Mouse (Mus musculus): ENCODE data around the gene Map1lc3b.
"Not testable (repeated sequence)": the region's sequence is repeated elsewhere in the genome, so short reads cannot be mapped to it uniquely, and the experiment has no call there.

The Map1lc3b gene

DNA sequence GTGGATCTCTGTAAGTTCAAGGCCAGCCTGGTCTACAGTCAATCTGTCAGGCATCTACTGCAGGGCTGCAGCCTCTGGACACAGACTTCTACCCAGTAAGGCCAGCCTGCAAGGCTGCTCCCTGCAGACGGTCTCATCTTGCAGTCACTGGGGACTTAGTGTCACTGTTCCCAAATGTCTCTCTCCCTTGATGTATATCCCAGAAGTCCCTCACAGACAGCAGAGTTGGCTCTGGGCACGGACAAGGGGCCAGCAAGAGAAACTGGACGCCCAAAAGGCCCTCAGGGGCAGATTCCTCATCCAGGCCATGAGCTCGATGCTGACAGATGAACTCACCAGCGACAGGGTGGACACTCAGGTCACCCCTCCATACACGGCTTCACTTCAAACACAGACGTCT is 18.0 kb upstream of the Map1lc3b start:
- no peak for DNase-seq (ENCODE audit: low read depth, low spot score)

GRCm38 (mm10) chr8:121573275-121573674 is 16.9 kb upstream of the Map1lc3b start:
- no peak for DNase-seq (ENCODE audit: low read depth, low spot score)

DNA sequence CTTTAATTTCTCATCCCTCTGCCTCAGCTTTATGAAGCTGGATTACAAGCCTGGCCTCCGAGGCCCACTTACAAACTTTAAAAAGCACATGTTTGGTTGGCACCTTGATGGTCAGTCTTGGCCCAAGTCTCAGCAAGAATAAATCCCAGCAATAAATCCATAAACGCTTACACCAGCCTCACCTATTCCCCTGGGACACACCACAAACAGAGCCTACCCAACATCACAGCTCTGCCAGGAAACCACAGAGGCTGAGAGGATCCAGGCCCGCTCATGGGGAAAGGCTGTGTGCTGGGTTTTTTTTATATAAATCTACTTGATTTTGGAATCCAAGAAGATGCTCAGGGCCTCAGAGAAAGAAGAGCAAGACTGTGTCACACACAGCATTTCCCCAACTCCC is 14.5 kb upstream of the Map1lc3b start:
- DNase-seq (ENCODE audit: low read depth, low spot score) = no peak

GRCm38 (mm10) chr8:121577751-121578675 is 12.1 kb upstream of the Map1lc3b start:
- DNase-seq (ENCODE audit: low read depth, low spot score) = no peak

- peak; percentile 85 for DNase-seq (ENCODE audit: low read depth, low spot score)
Observed at GRCm38 (mm10) chr8:121578676-121579451, 11.3 kb upstream of the Map1lc3b start, which contains the start of gene Fbxo31. Gene Fbxo31 (minus strand): TSS chr8:121578806.

GRCm38 (mm10) chr8:121580465-121580864 is 9.7 kb upstream of the Map1lc3b start:
- DNase-seq (ENCODE audit: low read depth, low spot score) = no peak

GRCm38 (mm10) chr8:121583653-121584052 is 6.5 kb upstream of the Map1lc3b start:
- DNase-seq (ENCODE audit: low read depth, low spot score) = no peak

- no peak for DNase-seq (ENCODE audit: low read depth, low spot score)
Observed at GRCm38 (mm10) chr8:121584730-121585129, 5.4 kb upstream of the Map1lc3b start.

- peak; percentile 98 for DNase-seq (ENCODE audit: low read depth, low spot score)
Observed at GRCm38 (mm10) chr8:121585159-121585825, 4.9 kb upstream of the Map1lc3b start.

GRCm38 (mm10) chr8:121588750-121589149 is 1.4 kb upstream of the Map1lc3b start:
- DNase-seq (ENCODE audit: low read depth, low spot score) = peak; percentile 81

DNA sequence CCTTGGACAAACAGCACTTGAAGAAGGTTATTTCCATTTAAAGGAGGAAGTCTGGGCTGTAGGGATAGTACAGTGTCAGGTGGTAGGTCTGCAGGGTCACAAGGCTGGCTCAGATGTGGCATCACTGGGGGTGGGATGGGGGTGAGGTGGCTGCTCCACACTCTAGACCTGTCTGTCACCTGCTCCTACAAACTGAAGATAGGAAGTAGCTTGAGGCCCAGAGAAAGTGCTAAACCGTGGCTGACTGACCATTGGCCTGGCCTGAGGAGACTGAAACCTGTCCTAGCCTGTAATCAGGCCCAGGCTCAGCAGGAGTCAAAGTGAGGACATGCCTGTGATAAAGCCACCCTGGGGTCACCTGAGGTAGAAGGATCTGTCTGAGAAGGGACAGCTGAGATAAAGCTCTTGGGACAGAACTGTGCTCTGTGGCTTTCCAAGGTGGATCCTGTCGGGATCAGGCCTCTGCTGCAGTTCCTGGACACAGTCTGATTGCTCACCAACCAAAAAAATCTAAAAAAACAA is 895 bp upstream of the Map1lc3b start:
- DNase-seq (ENCODE audit: low read depth, low spot score) = peak; percentile 44

DNA sequence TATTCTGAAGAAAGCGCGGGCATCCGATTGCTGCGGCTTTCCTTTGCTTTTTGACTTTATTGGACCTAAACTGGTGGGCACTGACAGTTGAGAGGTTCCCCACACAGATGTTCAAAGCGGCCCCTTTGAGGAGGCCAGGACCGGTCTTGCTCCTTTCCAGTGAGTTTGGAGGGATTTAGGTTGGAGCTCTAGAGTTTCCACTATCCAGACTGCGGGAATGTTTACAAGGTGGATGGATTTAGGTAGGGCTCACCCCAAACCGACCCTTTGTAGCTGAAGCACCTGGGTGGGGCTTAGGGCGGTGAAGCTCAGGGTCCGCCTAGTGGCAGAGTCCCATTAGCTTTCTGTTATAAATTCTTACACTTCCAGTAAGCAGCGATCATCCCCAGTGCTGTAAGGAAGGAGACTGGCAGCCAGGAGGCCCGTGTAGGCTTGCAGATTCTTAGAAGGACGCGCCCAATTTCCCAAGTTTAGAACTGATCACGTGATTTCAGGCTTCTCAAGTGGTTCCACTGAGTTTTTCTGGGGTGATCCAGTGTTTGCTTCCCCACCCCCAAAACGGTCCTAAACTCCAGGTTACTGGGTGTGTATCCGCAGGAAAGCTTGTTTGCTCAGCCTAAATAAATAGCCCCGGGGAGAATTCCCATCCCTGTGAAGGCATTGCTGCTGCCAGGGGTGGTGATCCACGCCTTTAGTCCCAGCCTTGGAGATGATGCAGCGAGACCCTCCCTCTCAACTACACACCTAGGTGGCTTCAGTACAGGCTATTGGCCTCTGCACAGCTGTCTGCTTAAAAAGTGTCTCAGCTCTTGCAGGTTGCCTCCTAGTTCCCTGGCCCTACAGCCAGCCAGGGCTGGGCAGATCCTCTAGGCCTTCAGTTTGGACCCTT is 1.3 kb downstream of the Map1lc3b start:
- DNase-seq (ENCODE audit: low read depth, low spot score) = peak; percentile 64

DNA sequence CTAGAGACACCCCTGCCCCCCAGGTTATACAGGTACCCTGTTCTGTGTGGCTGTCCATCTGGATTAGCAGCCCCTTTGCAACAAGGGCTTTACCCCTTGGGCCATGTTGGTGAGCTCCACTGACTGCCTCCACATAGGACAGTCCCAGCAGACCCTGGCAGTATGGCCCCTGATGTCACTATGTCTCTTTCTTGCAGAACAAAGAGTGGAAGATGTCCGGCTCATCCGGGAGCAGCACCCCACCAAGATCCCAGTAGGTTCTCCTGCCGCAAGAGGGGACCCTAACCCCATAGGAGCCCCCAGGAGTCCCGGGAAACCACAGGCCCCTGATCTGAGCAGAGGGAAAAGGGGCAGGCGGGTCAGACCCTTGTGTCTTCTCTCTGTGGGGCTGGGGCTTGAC is 3.1 kb downstream of the Map1lc3b start:
- no peak for DNase-seq (ENCODE audit: low read depth, low spot score)

DNA sequence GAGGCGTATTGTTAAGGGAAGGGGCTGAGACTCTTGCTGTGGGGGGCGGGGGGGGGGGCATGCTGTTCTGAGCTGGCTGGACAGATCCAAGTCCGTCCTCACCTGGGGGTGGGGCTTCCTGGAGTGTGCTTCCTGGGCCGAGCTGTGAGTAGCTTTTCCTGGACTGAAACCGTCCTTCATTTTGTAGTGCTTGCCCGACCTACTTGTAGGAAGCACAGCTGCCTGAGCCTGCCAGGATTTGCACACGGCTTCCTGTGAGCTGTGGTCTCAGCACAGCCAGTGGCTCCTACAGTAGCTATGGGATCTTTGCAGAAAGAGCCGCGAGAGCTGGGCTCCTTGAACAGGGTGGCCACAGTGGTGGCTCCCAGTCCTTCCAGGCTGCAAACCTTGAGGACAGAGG is 3.8 kb downstream of the Map1lc3b start:
- no peak for DNase-seq (ENCODE audit: low read depth, low spot score)

DNA sequence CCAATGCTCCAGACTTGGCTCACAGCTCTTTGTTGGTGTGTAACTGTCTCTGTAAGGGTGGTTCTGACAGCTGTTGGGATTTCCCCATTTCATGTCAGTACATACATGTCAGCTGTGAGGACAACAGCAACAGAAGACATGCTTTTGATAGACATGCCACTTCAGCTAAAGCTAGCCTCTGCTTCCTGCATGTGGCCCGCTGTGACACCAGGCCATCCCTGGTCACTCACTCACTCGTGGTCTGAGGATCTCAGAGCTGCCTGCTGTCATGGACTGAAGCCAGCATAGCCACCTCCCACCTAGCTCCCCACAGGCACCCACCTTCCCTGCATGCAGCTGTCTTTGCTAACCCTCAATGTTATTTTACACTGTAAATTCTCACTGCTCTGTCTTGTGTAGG is 7.3 kb downstream of the Map1lc3b start:
- not testable (repeated sequence) for DNase-seq (ENCODE audit: low read depth, low spot score)

- no peak for DNase-seq (ENCODE audit: low read depth, low spot score)
Observed at GRCm38 (mm10) chr8:121598190-121598589, 8.0 kb downstream of the Map1lc3b start.

DNA sequence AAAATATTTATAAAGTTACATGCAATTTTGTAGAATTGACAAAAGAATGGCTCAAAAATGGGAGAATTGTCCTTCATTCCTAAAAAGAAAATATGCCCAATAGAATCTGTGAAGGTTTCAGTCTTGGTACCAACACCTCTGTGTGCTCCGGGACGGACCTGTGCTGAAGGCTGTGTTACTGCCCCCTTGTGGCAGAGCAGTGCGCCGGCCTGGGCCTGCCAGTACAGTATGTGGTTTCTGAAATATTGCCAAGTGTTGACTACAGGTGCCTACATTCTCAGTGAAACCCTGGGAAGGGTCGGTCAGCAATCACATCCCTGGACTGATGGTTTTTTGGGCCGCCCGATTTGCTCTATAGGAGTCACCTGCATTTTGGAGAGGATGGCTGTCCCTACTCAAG is 8.7 kb downstream of the Map1lc3b start:
- peak; percentile 54 for DNase-seq (ENCODE audit: low read depth, low spot score)

GRCm38 (mm10) chr8:121599842-121600241 is 9.7 kb downstream of the Map1lc3b start:
- DNase-seq (ENCODE audit: low read depth, low spot score) = no peak

DNA sequence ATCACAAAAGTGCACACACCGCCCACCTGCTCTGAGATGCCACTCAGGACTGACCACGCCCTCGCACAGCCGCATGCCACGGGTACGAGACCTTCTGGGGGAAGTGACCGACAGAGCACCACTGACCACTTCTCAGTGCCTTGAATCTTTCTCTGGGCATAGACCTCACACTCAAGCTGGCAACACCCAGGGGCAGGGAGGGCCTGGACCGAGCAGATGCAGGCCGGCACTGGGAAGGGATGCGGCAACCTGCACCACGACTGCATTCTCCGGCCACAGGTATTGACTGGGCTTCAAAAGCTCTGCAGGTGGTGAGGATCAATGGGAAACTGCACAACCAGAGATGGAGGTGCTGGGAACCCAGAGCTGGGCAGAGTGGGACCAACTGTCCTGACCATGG is 12.2 kb downstream of the Map1lc3b start:
- no peak for DNase-seq (ENCODE audit: low read depth, low spot score)

DNA sequence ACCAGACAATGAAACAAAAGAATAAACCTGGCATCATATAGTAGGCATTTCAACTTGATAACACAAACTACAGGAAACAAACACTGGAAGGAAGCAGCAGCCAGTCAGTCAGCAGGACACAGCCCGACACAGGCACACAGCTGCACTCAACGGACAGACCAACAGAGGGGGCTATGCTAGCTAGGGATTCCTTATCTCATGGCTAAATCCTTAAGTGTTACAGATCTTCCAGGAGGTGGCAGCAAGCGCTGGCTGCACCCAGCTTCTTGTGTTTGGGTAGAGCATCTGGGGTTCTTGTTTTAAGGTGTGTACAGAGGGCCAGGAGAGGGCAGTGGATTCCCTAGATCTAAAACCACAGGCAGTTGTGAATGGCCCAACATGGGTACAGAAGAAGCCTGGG is 12.7 kb downstream of the Map1lc3b start:
- no peak for DNase-seq (ENCODE audit: low read depth, low spot score)

DNA sequence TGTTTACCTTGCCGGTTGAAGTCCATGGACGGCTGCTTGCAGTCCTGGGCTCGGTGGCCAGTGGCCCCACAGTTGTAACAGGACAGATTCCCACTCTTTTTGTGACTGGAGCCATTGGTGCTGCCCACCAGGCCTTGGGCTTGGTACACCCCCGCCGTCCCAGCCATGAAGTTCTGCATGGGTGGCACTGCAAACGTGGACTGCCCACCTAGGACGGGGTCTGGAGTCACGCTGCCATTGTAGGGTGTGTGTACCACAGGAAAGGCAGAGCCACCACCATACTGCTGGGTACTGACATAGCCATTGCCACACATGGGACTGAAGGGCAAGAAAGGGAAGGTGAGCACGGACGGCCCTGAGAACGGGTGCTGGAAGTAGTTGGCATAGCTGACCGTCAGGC is 13.6 kb downstream of the Map1lc3b start:
- DNase-seq (ENCODE audit: low read depth, low spot score) = no peak
